In genomic region chr1:151741199-151741621, GRCm38 (mm10) we compare ENCODE assay signal across 25 mouse cellular contexts. TPM values are rescaled to one million over a fixed set of nuclear protein-coding genes. Genes with fewer than 3 reads are reported as not detected.
A peak's percentile ranks its signal among the peaks of the same experiment; 100 is the strongest.
DNase-seq lines count a peak whose midpoint lies in the region; ATAC-seq and TF ChIP-seq lines count a peak whose summit lies in the region.
"Had no signal": no experiment of that assay in that cellular context is flagged by ENCODE, and none has a peak within 500 bp of the region (broad histone marks: within the 10 kb centered on the region; RNA-seq: fewer than 3 reads in every experiment).

No protein-coding gene starts in this region.

- peaks cover 0 to 20% of the 10 kb centered on the region in 2 experiments; a peak in 2 of 4 replicates for H3K36me3 ChIP-seq in MEL (ENCODE audit: control insufficient read depth in 1 of 2, insufficient read depth in 2 of 2, low read length in 2 of 2)
- no peaks in the 10 kb centered on the region for H3K36me3 ChIP-seq in liver, embryonic 12.5 days
- no peaks in the 10 kb centered on the region for H3K36me3 ChIP-seq in midbrain, embryonic 11.5 days (ENCODE audit: control insufficient read depth, insufficient read depth, low read length)
- no peaks in the 10 kb centered on the region for H3K36me3 ChIP-seq in midbrain, postnatal 0 days (ENCODE audit: insufficient read depth, low read length)
- H3K36me3 ChIP-seq in hindbrain, embryonic 11.5 days (ENCODE audit: control insufficient read depth, insufficient read depth, low read length) = no peaks in the 10 kb centered on the region
- H3K36me3 ChIP-seq: embryonic facial prominence, embryonic 12.5 days; heart, embryonic 12.5 days; hindbrain, embryonic 10.5 days; neural tube, embryonic 15.5 days had no signal

- H3K9me3 ChIP-seq in MEL (replicated peaks; ENCODE audit: insufficient read depth, low read length) = no peaks in the 10 kb centered on the region
- H3K9me3 ChIP-seq in liver, embryonic 12.5 days (replicated peaks) = no peaks in the 10 kb centered on the region
- H3K9me3 ChIP-seq in midbrain, embryonic 11.5 days (ENCODE audit: control insufficient read depth, low read length) = no peaks in the 10 kb centered on the region
- no peaks in the 10 kb centered on the region for H3K9me3 ChIP-seq in midbrain, postnatal 0 days (ENCODE audit: low read length)
- H3K9me3 ChIP-seq in hindbrain, embryonic 11.5 days (ENCODE audit: control insufficient read depth, low read length) = no peaks in the 10 kb centered on the region
- H3K9me3 ChIP-seq: embryonic facial prominence, embryonic 12.5 days; forebrain, embryonic 13.5 days; heart, embryonic 12.5 days; hindbrain, embryonic 10.5 days; neural tube, embryonic 15.5 days had no signal

- peak; percentile 84 for DNase-seq in MEL (ENCODE audit: low read depth, low spot score)
- no peak for DNase-seq in midbrain, embryonic 11.5 days (ENCODE audit: low spot score, missing footprints)
- no peak for DNase-seq in midbrain, postnatal 0 days (ENCODE audit: low spot score)
- no peak for DNase-seq in hindbrain, embryonic 11.5 days (ENCODE audit: low spot score)
- DNase-seq: cerebellum, postnatal 10 days; heart, postnatal 10 days; kidney, adult 9 months; kidney, postnatal 25 days; layer of hippocampus, postnatal 36 days; lung, adult 2 months; right cerebral cortex, adult 18-20 months; right cerebral cortex, postnatal 4 days; thymus, adult 18-20 months; thymus, postnatal 4 days had no signal

- peak overlapping the region; percentile 82 for H3K27ac ChIP-seq in MEL (ENCODE audit: control insufficient read depth, low read depth, low read length)
- H3K27ac ChIP-seq in liver, embryonic 12.5 days = 0 out of 2 replicates have a peak overlapping the region, but pooled peaks have one; percentile 40
- H3K27ac ChIP-seq in midbrain, embryonic 11.5 days (ENCODE audit: low read depth, low read length) = no peak overlapping the region
- no peak overlapping the region for H3K27ac ChIP-seq in midbrain, postnatal 0 days (ENCODE audit: low read depth, low read length)
- H3K27ac ChIP-seq in hindbrain, embryonic 11.5 days (ENCODE audit: low read depth, low read length) = no peak overlapping the region
- H3K27ac ChIP-seq: embryonic facial prominence, embryonic 12.5 days; forebrain, embryonic 13.5 days; hindbrain, embryonic 10.5 days; hindbrain, postnatal 0 days; neural tube, embryonic 15.5 days had no signal

- 16% methylated on average over 7 of the region's 7 CpGs for WGBS in liver, embryonic 12.5 days (ENCODE audit: insufficient replicate concordance)
- WGBS in midbrain, embryonic 11.5 days = 92% methylated on average over 7 of the region's 7 CpGs
- 81% methylated on average over 7 of the region's 7 CpGs for WGBS in midbrain, postnatal 0 days
- 90% methylated on average over 7 of the region's 7 CpGs for WGBS in hindbrain, embryonic 11.5 days

- H3K4me3 ChIP-seq in MEL (ENCODE audit: control insufficient read depth in 1 of 2, insufficient read depth in 1 of 2, low read depth in 2 of 2, low read length in 2 of 2) = peak overlapping the region; percentile 8 to 43; a peak in 3 of 4 replicates
- H3K4me3 ChIP-seq in liver, embryonic 12.5 days = no peak overlapping the region
- H3K4me3 ChIP-seq in midbrain, embryonic 11.5 days (ENCODE audit: low read depth, low read length) = no peak overlapping the region
- no peak overlapping the region for H3K4me3 ChIP-seq in midbrain, postnatal 0 days (ENCODE audit: low read depth, low read length)
- no peak overlapping the region for H3K4me3 ChIP-seq in hindbrain, embryonic 11.5 days (ENCODE audit: low read depth, low read length)
- H3K4me3 ChIP-seq: embryonic facial prominence, embryonic 12.5 days; erythroblast, embryonic 14.5 days; forebrain, embryonic 13.5 days; heart, embryonic 12.5 days; hindbrain, embryonic 10.5 days; neural tube, embryonic 15.5 days had no signal

- H3K79me2 ChIP-seq in MEL (ENCODE audit: control insufficient read depth, insufficient read depth, low read length, poor library complexity) = no peaks in the 10 kb centered on the region

- no peak for TF ChIP-seq CTCF in MEL (IDR thresholded peaks at IDR 0.05 in 2 of 3, conservative IDR thresholded peaks at IDR 0.05 in 1 of 3; ENCODE audit: control insufficient read depth in 1 of 3, insufficient read depth in 1 of 3, low read depth in 2 of 3, low read length in 3 of 3, poor library complexity in 1 of 3, severe bottlenecking in 1 of 3)
- no peak for TF ChIP-seq CTCF in midbrain, postnatal 0 days (IDR thresholded peaks at IDR 0.05)

- H3K27me3 ChIP-seq in MEL (ENCODE audit: control insufficient read depth in 1 of 2, insufficient read depth in 2 of 2, low read length in 2 of 2) = no peaks in the 10 kb centered on the region
- H3K27me3 ChIP-seq in liver, embryonic 12.5 days (replicated peaks) = no peaks in the 10 kb centered on the region
- no peaks in the 10 kb centered on the region for H3K27me3 ChIP-seq in midbrain, embryonic 11.5 days (ENCODE audit: control insufficient read depth, insufficient read depth, low read length)
- no peaks in the 10 kb centered on the region for H3K27me3 ChIP-seq in midbrain, postnatal 0 days (ENCODE audit: insufficient read depth, low read length)
- H3K27me3 ChIP-seq in hindbrain, embryonic 11.5 days (ENCODE audit: control insufficient read depth, insufficient read depth, low read length) = no peaks in the 10 kb centered on the region
- H3K27me3 ChIP-seq: embryonic facial prominence, embryonic 12.5 days; forebrain, embryonic 13.5 days; heart, embryonic 12.5 days; neural tube, embryonic 15.5 days had no signal

- TF ChIP-seq EP300 in MEL (IDR thresholded peaks at IDR 0.05; ENCODE audit: low read depth in 1 of 2, low read length in 2 of 2) = peak; percentile 93

- no peak for TF ChIP-seq POLR2A in MEL (IDR thresholded peaks at IDR 0.05; ENCODE audit: control insufficient read depth in 1 of 2, insufficient read depth in 1 of 2, low read depth in 1 of 2, low read length in 2 of 2, poor library complexity in 1 of 2)

- H3K4me1 ChIP-seq in MEL (ENCODE audit: control insufficient read depth in 1 of 2, insufficient read depth in 2 of 2, low read length in 2 of 2) = peaks cover 19 to 20% of the 10 kb centered on the region in 2 experiments
- peaks cover 15% of the 10 kb centered on the region for H3K4me1 ChIP-seq in liver, embryonic 12.5 days
- no peaks in the 10 kb centered on the region for H3K4me1 ChIP-seq in midbrain, embryonic 11.5 days (ENCODE audit: control insufficient read depth, insufficient read depth, low read length)
- H3K4me1 ChIP-seq in midbrain, postnatal 0 days (ENCODE audit: insufficient read depth, low read length) = no peaks in the 10 kb centered on the region
- no peaks in the 10 kb centered on the region for H3K4me1 ChIP-seq in hindbrain, embryonic 11.5 days (replicated peaks; ENCODE audit: control insufficient read depth, insufficient read depth, low read length)
- H3K4me1 ChIP-seq: embryonic facial prominence, embryonic 12.5 days; forebrain, embryonic 13.5 days; heart, embryonic 12.5 days; hindbrain, embryonic 10.5 days; neural tube, embryonic 15.5 days had no signal

- peak; percentile 68 for ATAC-seq in common myeloid progenitor, adult 5-6 weeks (replicated peaks; ENCODE audit: low read depth, poor library complexity, severe bottlenecking)
- ATAC-seq in liver, embryonic 12.5 days = peak; percentile 98
- ATAC-seq in megakaryocyte, adult 5-6 weeks (ENCODE audit: poor library complexity, severe bottlenecking) = peak; percentile 52
- ATAC-seq in midbrain, embryonic 11.5 days (ENCODE audit: low FRiP score) = no peak
- ATAC-seq in midbrain, postnatal 0 days (ENCODE audit: low FRiP score) = no peak
- ATAC-seq in hindbrain, embryonic 11.5 days (ENCODE audit: low FRiP score) = no peak
- ATAC-seq: forebrain, embryonic 13.5 days; hindbrain, postnatal 0 days; intestine, embryonic 16.5 days had no signal

- peak overlapping the region; percentile 53 for H3K4me2 ChIP-seq in liver, embryonic 12.5 days
- H3K4me2 ChIP-seq in midbrain, embryonic 11.5 days = no peak overlapping the region
- no peak overlapping the region for H3K4me2 ChIP-seq in midbrain, postnatal 0 days (ENCODE audit: low read depth, low read length, poor library complexity, severe bottlenecking)
- H3K4me2 ChIP-seq in hindbrain, embryonic 11.5 days (replicated peaks; ENCODE audit: low read depth, low read length) = no peak overlapping the region
- H3K4me2 ChIP-seq: embryonic facial prominence, embryonic 12.5 days; forebrain, embryonic 13.5 days; heart, embryonic 12.5 days; neural tube, embryonic 15.5 days had no signal

- TF ChIP-seq RAD21 in MEL (IDR thresholded peaks at IDR 0.05; ENCODE audit: low read depth, low read length) = no peak

- H3K9ac ChIP-seq in MEL (ENCODE audit: control insufficient read depth, low read depth, low read length, poor library complexity, severe bottlenecking) = no peak overlapping the region
- H3K9ac ChIP-seq in liver, embryonic 12.5 days = no peak overlapping the region
- H3K9ac ChIP-seq in midbrain, embryonic 11.5 days (ENCODE audit: low read length) = no peak overlapping the region
- H3K9ac ChIP-seq in midbrain, postnatal 0 days (replicated peaks; ENCODE audit: low read length, poor library complexity, severe bottlenecking) = no peak overlapping the region
- no peak overlapping the region for H3K9ac ChIP-seq in hindbrain, embryonic 11.5 days (ENCODE audit: low read depth, low read length)
- H3K9ac ChIP-seq: embryonic facial prominence, embryonic 12.5 days; forebrain, embryonic 13.5 days; heart, embryonic 12.5 days; neural tube, embryonic 15.5 days had no signal

TF ChIP-seq in MEL, 35 proteins besides CTCF, POLR2A, EP300 and RAD21 (continues in another document):
- TF ChIP-seq BHLHE40 (IDR thresholded peaks at IDR 0.05; ENCODE audit: borderline replicate concordance, low read depth, low read length) = peak; percentile 6; the same call in 1 of the 2 replicates
- TF ChIP-seq MYB (IDR thresholded peaks at IDR 0.05; ENCODE audit: low read depth, low read length) = peak; percentile 93
- peak; percentile 21; the same call in 1 of the 2 replicates for TF ChIP-seq ZC3H11A (IDR thresholded peaks at IDR 0.05; ENCODE audit: low read depth, low read length)
- TF ChIP-seq RCOR1 (IDR thresholded peaks at IDR 0.05; ENCODE audit: low read depth, low read length) = peak; percentile 68
- TF ChIP-seq TCF12 (IDR thresholded peaks at IDR 0.05; ENCODE audit: low read depth, low read length) = peak; percentile 93

RNA-seq across cellular contexts. Expression of gene Edem3, which starts 14.0 kb away (rescaled TPM):
- 13.4 and 15.6 TPM in 2 replicates for total RNA-seq in MEL (2012; rRNA removed)
- polyA plus RNA-seq in MEL (2012; ENCODE audit: insufficient read depth in 1 of 2, insufficient read length in 2 of 2, low read depth in 1 of 2, low replicate concordance in 2 of 2, missing spikeins in 1 of 2) = 10 to 100 TPM in 1 of 2 experiments, not detected in 1; 11.6 TPM
- total RNA-seq in common myeloid progenitor, adult 5-6 weeks (2017) = 33.3 and 35.5 TPM in 2 replicates
- 11.9 and 12.5 TPM in 2 replicates for polyA plus RNA-seq in liver, embryonic 12.5 days (2016; fragmentation: Nextera tagmentation; extraction: Ambion mirVana)
- total RNA-seq in megakaryocyte, adult 5-6 weeks (2015) = 16.9 and 19.6 TPM in 2 replicates
- total RNA-seq in megakaryocyte, adult 5-6 weeks (2017) = 33.1 and 33.4 TPM in 2 replicates
- 22.0 and 25.8 TPM in 2 replicates for polyA plus RNA-seq in midbrain, embryonic 11.5 days (2014; fragmentation: Nextera tagmentation; extraction: Ambion mirVana)
- 40.8 and 54.0 TPM in 2 replicates for total RNA-seq in midbrain, postnatal 0 days (2014; rRNA removed)
- polyA plus RNA-seq in midbrain, postnatal 0 days (2015; fragmentation: Nextera tagmentation; extraction: Ambion mirVana) = 11.3 and 13.2 TPM in 2 replicates
- 21.2 and 25.1 TPM in 2 replicates for polyA plus RNA-seq in hindbrain, embryonic 11.5 days (2014; fragmentation: Nextera tagmentation; extraction: Ambion mirVana)

Comparison
In these comparisons a context has a peak if more than half of its experiments do, and no peak if none do; other contexts are left out.
1. H3K27ac ChIP-seq: peak in MEL (single experiment) and liver, embryonic 12.5 days (single experiment); none in midbrain, embryonic 11.5 days (single experiment), midbrain, postnatal 0 days (single experiment) and hindbrain, embryonic 11.5 days (single experiment).
2. H3K4me3 ChIP-seq: peak in MEL (2 of 2); none in liver, embryonic 12.5 days (single experiment), midbrain, embryonic 11.5 days (single experiment), midbrain, postnatal 0 days (single experiment) and hindbrain, embryonic 11.5 days (single experiment).
3. ATAC-seq: peak in common myeloid progenitor, adult 5-6 weeks (single experiment), liver, embryonic 12.5 days (single experiment) and megakaryocyte, adult 5-6 weeks (single experiment); none in midbrain, embryonic 11.5 days (single experiment), midbrain, postnatal 0 days (single experiment) and hindbrain, embryonic 11.5 days (single experiment).